Mouse (Mus musculus): ENCODE measurements around the gene Rora. TPM values are rescaled to one million over a fixed set of nuclear protein-coding genes. Genes with fewer than 3 reads are reported as not detected.

Rora gene
- total RNA-seq, 2 experiments from 2014 or later: 43.6 to 48.9 TPM

DNA sequence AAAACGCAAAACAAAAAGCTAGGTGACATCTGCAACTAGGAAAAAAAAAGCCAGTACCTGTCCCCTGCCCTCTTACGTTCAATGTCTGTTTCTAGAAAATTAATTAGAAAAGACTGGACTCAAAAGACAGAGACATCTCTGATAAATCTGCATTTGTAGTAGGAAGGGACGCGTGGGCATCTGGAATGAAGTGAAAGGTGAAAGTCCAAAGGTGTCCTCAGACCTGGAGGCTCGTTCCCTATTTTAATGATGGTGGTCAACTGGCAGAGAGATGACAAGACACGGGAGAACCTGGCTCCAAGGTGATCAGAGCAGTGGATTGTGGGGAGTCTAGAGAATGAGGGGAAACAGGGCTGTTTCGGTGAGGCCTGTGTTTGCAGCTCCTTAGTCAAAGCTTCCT lies 674.0 kb downstream of the Rora start:
- no peak for DNase-seq (ENCODE audit: low spot score in 2 of 2)

DNA sequence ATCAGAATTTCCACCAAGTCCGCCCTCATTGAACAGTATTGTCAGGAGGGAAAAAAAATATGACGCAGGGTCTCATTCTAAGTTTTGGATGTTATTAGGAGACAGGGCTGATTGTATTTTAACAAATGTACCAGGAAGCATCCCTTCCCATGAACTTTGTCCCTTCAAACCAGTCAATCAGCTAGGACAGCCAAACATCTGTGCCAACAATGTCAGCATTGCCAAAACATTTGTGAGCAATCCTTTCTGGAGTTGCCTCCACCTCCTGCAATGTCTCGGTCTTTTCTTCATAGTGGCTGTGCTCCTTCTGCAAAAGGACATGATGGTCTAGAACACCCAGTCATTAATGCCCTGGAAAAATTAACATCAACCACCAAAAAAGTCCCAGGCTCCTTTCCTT lies 678.2 kb downstream of the Rora start:
- no peak for DNase-seq (ENCODE audit: low spot score in 2 of 2)

DNA sequence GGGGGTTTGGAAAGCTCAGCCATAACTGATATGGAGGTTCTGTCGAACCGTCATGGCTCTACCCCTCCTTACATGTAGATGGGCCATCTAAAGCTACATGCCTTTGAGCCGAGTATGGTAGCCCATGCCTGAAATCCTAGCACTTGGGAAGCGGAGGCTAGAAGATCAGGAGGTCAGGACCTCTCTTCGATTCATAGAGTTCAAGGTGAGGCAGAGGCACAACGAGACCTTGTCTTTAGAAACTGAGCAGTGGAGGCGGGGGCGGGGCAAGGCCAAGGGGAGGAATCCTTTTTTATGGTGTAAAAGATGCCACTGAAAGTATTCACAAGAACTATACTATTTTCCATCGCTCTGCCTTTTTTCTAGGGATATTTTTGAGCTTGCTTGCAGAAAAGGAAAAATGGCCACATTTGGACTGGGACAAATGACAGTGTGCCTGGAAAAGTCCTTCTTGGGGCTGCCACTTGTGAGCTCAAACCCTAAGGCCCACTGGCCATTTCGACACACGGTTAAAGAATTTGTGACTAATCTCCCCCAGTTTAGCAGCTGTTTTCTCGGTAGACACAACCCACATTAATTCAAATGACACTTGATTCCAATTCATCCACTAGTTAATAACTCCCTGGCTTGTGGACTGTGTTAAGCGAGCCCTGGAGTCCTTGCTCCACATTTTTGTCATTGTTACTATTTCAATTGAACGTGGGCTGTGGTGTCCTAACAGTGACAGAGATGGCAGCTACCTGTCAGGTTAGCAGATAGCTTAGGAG lies 679.4 kb downstream of the Rora start:
- no peak for DNase-seq (ENCODE audit: low spot score in 2 of 2)

DNA sequence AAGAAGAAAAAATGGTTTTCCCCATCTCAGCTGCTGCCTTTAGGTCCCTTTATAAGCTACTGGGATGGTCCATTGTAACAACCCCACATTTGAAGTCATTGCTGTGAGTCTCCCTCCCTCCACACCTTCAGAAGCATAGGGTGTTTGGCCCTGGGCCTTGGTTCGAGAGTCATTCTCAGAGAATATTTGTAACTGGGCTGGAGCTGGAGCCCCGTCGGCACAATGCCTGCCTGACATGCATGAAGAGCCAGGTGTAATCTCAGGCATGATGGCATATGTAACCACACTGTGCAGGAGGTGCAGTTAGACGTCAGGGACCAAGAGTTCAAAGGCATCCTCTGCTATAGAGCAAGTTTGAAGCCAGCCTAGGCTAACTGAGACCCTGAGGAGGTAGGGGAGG lies 680.1 kb downstream of the Rora start:
- no peak for DNase-seq (ENCODE audit: low spot score in 2 of 2)

DNA sequence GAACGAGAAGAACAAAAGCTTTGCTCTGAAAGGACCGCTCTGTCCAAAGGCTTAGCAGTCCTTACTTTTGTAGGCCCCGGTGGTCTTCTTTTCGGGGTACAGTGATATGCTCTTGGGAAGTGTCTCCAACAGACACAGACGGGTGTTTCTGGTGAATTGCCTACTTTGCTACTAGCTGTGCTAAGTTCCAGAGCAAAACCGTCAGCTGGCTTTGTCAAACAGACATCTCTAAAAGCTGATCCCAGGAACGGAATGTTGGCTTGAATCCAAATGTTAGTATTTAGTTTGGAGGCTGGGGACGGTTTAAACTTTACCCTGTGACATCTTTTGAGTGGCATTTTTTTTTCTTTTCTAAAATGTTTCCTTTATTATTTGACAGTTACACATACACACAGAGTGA lies 680.5 kb downstream of the Rora start:
- DNase-seq (ENCODE audit: low spot score in 2 of 2): no peak

DNA sequence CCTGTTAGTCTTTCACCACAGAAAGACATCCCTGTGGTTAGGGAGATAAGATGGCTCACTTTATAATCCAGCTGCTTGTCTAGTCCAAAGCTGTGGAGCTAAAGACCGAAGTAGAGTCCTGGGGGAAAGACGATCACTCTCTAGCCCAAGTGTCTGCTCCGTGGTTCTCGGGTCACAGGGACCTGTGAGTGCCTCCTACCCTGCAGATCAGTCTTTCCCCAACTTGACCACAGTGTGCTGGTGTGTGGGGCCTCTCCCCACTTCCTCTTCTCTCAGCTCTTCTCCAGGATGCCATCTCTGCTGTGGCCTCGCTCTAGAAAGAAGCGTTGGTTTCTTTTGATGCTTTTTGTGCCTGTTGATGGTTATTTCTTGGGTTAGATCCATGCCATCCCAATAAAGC lies 682.5 kb downstream of the Rora start:
- DNase-seq (ENCODE audit: low spot score in 2 of 2): no peak

DNA sequence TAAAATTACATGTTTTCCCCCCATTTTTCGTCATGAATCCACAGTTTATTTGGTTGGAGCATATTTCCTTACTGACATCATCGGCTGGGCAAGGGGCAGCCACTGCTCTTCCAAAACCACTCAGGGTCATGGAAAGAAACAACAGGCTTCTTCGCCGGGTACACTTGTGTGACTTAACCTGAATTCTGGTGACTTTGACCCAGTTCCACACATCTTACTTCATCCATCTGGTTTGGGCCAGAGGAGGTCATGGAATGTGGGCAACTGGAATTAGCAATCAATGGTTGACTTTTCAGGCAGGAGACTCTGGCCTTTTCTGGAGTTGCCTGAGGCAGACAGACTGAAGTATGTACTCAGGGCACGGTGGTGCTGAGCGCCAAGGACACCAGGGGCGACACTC lies 685.6 kb downstream of the Rora start:
- no peak for DNase-seq (ENCODE audit: low spot score in 2 of 2)

DNA sequence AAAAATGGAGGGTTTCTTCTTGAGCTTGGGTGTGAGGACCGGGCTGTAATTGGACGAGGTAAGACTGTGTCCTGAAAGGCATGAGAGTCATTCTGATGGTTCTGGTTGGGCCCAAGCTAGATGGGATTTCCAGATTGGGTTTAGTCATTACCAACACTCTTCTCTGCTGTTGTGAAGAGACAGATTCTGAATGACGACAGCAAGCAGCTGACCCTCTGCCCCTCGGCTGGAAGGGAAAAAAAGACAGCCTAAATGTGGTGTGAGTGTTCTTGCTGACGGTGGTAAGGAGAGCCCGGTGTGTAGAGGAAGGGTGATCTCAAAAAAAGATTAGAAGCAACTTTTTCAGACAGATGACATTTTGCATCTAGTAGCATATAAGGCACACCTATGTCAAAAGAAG lies 686.2 kb downstream of the Rora start:
- no peak for DNase-seq (ENCODE audit: low spot score in 2 of 2)

DNA sequence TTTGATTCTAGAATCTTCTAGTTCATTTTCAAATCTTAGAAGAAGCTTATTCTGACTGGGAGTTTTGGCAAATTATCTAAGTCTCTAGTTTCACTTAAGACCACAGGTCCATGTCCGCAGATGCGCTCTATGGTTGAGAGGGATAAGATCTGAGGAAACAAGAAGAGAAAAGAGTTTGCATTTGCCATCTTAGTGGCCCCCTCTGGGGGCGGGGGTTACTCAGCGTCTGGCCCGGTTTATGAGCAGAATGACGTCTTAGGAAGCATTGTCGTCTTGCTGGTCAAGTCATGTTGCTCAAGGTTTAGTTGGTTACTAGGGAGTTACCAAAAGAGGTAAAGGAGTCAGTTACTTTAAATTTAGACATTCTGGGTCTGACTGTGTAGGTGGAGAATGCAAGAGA lies 686.8 kb downstream of the Rora start:
- no peak for DNase-seq (ENCODE audit: low spot score in 2 of 2)

DNA sequence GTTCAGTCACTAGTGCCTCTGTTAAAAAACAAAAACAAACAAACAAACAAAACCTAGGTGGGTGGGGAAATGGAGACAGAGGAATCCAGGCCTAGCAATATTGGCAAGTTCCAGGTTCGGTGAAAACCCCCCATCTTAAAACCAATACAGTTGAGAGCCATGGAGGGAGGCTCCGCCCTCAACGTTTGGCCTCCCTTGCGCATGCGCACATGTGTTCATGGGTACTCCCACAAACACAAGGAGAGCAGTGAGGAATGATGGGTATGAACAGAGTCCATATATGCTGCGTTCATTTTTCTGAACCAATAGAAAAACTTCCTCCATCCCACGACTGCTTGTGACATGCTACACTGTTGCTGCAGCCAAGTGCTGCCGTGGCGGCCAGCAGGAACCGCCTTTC lies 690.3 kb downstream of the Rora start:
- no peak for DNase-seq (ENCODE audit: low spot score in 2 of 2)

DNA sequence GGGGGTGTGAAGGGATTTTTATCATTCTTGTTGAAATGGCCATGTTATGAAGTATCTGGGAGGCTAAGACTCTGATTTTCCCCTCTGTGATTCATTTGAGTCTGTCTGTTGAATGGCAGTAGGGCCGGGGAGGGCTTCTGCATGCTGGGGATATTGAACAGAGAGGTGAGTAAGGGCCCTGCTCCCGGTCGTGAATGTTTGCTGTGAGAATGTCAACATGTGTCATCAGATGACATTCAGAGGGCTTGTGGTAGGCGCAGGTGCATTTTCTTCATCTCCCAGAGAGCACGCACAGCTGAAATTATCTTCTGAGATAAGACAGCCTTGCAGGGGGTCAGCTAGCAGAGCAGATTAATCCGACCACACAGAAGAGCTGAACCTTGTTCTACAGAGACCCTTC lies 692.0 kb downstream of the Rora start:
- no peak for DNase-seq (ENCODE audit: low spot score in 2 of 2)

DNA sequence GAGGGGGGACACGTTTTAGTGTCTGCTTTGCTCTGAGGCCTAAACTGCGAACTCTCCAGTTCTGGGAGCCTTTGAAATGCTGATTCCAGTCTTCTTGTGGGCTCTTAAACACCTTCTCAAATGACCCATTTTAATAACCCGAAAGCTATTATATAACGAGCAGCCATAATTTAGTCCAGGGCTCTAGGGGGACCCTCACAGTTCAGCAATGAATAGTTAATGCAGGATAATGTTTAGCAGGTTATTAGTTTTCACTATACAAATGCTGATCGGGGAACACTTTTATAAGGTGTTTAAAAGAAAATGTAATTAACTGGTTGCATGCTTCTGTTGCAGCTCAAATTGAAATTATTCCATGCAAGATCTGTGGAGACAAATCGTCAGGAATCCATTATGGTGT lies 694.2 kb downstream of the Rora start:
- no peak for DNase-seq (ENCODE audit: low spot score in 2 of 2)

DNA sequence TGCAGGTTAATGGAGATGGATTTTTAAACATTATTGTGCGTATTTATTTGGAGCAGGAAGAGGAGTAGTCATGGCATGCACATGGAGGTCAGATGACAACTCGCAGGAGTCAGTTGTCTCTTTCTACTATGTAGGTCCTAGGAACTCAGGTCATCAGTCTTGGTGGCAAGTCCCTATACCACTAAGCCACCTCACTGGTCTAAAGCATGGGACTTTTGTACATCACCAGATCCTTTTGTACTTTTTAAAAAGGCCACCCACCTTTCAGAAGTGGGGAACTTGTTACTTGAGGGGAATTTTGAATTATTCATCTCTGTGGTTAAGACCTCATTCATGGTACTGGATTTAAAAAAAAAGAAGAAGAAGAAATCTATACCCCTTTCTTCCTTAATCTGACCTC lies 696.0 kb downstream of the Rora start:
- no peak for DNase-seq (ENCODE audit: low spot score in 2 of 2)

DNA sequence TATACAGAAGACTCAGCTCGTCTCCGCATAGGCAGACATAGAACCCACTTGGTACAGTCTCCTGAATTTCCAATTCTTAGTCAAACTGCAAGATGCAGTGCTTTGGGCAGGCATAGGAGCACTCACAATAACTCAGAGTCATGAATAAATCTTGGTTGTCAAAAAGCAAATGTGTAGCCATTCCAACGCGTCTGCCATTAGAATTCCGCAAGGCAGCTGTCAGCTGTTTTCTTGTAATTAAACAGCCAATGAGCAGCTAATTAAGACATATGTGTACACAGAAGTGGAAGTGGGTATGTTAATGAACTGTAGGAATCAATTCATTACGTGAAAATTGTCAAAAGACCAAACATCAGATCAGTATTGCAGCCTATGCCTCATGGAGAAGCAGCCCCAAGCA lies 700.6 kb downstream of the Rora start:
- DNase-seq (ENCODE audit: low spot score in 2 of 2): no peak

DNA sequence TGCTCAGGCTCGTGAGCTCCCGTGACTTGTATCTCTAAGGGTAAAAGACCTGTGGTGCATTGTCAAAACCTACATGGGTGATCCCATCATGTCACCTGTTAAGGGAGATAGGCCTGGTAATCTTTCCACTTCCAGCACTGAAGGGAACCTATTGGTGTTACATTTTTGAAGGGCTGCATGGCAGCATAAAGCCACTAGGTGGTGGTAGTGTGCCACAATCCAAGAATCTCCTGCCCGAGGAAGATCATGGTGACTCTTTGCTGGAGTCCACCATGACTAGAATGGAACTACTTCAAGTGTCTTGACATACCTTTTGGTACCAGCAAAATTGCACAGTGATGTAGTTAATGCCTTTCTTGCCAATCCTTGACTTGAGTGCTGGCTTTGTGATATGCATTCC lies 704.2 kb downstream of the Rora start:
- peak in 1 of 2 experiments; percentile 35 for DNase-seq (ENCODE audit: low spot score in 2 of 2)

DNA sequence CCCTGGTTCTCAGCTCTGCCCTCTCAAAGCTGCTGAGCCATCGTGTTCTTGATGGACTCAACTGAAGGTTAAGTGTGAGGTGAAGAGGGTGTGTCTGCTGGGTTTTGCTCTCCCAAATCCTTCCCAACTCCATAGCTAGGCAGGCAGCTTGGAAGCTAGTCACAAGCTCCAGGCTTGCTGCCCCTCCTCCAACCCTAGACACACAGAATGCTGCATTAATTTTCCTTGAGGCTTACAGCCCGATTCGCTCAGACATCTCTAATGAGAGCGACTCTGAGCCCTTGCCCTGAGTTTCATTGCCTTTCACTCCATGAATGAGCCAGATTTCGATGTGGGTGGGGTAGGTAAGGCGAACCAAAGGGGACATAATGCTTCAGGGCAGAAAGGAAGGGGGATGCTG lies 705.2 kb downstream of the Rora start:
- no peak for DNase-seq (ENCODE audit: low spot score in 2 of 2)

DNA sequence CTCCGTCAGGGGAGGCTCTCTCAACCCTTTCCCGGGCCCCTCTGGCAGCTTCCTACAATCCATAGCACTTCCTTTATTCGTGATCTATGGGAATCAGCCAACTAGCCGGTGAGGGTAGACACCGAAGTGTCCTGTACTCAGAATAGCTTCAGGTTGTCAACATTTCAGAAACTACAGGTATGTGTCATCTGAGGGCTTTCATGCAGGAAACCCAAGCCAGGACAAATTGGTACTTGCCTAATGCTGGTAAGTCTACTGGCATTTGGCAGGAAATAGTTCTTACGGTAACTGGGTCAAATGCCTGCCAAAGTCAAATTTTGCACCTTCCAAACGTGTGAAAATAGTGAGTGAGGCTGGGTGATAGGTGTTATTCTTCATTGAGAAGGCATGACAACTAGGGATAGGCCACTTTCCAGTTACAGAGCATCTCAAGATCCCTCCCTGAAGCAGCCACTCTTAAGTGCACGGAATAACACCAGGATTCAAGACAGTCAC lies 708.4 kb downstream of the Rora start:
- DNase-seq (ENCODE audit: low spot score in 2 of 2): no peak

DNA sequence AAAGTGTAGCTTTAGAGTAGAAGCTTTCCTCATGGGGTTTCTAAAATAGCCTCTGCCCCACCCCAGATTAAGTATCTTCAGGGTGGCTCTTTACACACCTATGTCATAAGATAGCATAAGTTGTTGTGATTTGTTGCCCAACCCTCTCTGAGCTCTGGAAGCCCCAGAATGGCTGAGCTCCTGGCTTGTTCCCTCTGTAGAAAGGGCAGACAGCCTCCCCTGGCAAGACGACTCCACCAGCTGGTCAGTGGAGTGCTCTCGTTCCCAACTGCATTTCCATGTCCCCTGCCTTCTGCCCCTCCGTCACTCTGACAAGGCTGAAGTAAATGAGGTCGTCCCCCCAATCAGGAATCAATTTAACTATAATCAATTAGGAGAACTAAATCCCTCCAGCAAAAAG lies 709.2 kb downstream of the Rora start:
- no peak for DNase-seq (ENCODE audit: low spot score in 2 of 2)

DNA sequence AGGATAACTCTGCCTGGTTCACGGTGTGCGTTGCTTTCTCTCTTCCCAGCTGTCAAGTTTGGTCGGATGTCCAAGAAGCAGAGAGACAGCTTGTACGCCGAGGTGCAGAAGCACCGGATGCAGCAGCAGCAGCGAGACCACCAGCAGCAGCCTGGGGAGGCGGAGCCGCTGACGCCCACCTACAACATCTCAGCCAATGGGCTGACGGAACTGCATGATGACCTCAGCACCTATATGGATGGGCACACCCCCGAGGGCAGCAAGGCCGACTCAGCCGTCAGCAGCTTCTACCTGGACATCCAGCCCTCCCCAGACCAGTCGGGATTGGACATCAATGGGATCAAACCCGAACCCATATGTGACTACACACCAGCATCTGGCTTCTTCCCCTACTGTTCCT lies 710.5 kb downstream of the Rora start:
- no peak for DNase-seq (ENCODE audit: low spot score in 2 of 2)

DNA sequence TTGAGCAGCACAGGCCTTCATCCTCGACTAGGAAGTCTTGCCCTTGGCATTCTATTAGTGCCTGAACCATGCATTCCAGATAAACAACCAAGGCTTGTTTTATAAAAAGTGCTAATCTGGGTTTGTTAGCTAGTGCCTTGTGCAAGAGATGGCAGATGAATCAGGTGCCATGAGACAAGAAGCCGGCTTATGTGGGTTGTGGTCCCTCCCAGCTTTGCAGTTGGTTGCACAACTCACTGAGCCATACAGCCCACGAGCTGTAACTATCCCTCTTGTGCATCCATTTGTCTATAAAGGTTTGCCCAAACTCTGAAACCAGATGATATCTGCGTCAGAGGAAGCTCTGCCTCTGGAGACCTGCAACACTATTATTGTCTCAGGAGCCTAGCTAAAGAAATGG lies 713.5 kb downstream of the Rora start:
- DNase-seq (ENCODE audit: low spot score in 2 of 2): no peak

DNA sequence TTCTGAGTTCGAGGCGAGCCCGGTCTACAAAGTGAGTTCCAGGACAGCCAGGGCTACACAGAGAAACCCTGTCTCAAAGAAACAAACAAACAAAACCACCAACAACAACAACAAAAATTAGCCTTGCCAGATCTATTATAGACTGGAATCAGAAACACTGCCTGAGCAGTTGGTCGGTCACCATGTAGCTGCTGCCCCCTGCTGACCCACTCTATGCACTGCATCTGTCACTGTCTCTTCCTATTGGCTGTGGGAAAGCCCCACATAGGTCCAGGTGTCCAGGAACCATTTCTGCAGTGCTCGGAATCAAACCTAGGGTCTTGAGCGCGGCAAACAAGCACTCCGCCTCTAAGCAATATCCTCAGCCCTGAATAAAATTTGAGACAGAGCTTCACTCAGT lies 714.5 kb downstream of the Rora start:
- peak; percentile 45 to 47 for DNase-seq (ENCODE audit: low spot score in 2 of 2)

DNA sequence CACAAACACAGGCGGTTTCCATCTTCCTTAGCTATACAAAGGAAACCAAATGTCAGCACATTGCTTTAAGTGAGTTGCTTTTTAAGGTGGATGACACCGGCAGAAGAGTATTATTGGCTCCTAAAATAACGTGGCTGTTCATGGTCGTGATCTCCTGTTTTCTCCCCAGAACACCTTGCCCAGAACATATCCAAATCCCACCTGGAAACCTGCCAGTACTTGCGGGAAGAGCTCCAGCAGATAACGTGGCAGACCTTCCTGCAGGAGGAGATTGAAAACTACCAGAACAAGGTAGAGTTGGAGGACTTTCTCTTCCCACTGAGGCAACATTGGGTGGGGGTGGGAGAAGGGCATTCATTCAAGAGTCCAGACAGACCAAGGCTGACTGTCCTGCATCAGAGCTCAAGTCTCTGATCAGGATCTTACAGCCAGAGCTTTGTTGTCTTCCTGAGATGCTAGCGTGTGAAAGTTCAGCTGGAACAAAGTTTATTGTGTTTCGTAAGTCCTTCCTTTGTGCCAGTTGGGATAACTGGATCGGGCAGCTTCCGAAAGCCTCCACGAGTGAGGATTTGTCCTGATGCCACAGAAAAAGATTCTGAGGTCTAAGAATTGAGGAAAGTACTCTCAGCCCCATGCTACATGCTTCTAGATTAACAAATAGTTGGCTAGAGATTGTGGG lies 717.6 kb downstream of the Rora start:
- DNase-seq (ENCODE audit: low spot score in 2 of 2): no peak

DNA sequence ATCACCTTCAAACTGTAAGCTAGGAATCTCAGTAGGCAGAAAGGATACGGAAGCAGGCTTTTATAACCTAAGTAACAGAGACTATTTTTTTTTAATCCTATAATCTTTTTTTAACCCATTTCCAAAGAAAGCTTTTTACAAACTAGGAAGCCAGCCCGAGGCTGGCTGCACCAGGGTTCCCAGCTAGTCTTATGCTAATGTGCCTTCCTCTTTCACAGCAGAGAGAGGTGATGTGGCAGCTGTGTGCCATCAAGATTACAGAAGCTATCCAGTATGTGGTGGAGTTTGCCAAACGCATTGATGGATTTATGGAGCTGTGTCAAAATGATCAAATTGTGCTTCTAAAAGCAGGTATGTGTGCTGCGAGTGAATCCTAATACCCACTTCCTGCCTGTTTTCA lies 719.3 kb downstream of the Rora start:
- no peak for DNase-seq (ENCODE audit: low spot score in 2 of 2)

Data from gastrocnemius, postnatal 4 days (tissue).